Mouse (Mus musculus) cortical plate, adult 2 months (tissue): ENCODE measurements around the gene Ttc9.

Experiments
- CTCF ChIP-seq: fragments of 200-500 bp; IDR thresholded peaks from 2 replicates; pipeline ENCODE4 v1.5.1; 2011; ENCODE audit warnings: mild to moderate bottlenecking, control low read depth, low read length; ENCODE audit not compliant: insufficient read depth; ENCODE audit errors: extremely low read depth
- POLR2A ChIP-seq: fragments of 200-500 bp; IDR thresholded peaks from 2 replicates; pipeline ENCODE4 v1.6.1; 2011; ENCODE audit warnings: mild to moderate bottlenecking, low read length, control low read depth; ENCODE audit not compliant: insufficient read depth; ENCODE audit errors: extremely low read depth

GRCm38 (mm10) chr12:81646811-81647210 is 15.8 kb downstream of the Ttc9 start:
- TF ChIP-seq POLR2A (no peak), CTCF (no peak)
